Mouse (Mus musculus): Measurements from ENCODE around the gene Srrd.
"Not testable (repeated sequence)": the region's sequence is repeated elsewhere in the genome, so short reads cannot be mapped to it uniquely, and the experiment has no call there.

Gene Srrd

DNA sequence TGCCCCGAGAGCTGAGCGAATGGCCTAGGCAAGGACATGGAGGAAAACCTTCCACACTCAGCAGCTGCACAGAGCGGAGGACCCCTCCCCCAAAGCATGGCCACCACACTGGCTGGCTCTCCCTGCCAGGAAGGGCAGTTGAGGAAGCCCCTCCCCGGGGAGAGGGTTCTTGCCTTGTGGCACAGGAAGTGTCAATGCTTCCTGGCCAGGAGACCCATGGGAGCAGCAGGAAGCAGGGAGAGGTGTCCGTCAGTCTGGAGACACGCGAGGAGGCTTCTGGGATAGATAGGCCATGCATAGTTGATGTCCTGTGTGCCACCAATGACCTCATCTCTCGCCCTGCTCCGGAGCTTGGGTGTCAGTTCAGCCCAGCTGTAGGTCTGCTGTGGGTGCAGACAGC lies 13.5 kb upstream of the Srrd start:
- no peak for DNase-seq

DNA sequence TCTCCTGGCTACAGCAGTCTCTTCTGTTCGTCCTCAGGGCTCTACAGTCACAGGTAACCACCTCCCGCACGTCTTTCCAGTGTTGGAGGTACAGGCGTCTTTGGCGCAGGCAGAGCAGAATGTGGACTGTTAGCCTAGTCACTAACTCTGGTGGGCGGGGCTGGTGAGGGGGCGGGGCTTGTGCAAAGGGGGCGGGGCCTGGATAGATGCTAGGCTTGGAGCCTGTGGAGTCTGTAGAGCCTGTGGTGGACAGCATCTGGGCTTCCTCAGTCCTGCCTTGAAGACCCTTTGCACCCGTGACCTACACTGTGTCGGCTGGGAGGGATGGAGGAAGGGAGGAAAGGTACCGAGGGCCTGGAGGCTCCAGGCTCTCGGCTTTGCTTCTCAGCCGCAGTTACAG lies 13.1 kb upstream of the Srrd start, which contains the start of gene Gm6583:
Gm6583 (minus strand) TSS at position 124 of the 400 bp plus-strand sequence.
- DNase-seq = no peak

DNA sequence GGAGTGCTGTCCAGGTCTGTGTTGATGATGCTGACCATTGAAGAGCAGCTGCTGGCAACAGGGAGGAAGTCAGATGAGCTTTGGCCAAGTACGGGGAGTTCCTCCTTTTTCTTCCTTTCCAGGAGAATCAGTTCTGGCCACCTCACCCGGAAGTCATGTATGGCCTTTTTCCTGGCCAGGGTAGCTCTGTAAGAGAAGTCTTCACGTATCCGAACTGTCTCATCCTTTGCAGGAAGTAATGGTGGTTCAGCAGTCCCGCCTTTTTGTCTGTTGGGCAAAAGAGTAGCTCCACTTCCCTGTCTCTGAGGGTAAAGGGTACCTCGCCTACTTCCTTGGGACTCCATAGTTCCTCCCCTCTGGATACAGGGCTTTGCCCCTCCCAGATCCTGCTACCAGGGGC lies 12.7 kb upstream of the Srrd start:
- DNase-seq = no peak

DNA sequence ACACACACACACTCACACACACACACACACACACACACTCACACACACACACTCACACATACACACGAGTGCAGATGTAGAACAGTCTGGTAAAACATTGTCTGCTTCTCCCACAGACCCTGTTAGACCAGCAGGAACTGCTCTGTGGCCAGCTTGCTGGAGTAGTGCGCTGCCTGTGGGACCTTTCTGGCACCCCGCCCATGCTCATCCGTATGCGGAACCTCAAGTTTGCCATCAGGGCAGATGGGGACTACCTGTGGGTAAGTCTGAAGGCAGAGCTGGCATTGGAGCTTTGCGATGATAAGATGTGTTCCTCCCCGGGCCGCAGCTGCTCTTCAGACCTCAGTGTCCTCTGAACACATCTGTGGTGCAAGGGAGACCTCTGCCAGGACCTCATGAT lies 6.3 kb upstream of the Srrd start:
- no peak for DNase-seq

DNA sequence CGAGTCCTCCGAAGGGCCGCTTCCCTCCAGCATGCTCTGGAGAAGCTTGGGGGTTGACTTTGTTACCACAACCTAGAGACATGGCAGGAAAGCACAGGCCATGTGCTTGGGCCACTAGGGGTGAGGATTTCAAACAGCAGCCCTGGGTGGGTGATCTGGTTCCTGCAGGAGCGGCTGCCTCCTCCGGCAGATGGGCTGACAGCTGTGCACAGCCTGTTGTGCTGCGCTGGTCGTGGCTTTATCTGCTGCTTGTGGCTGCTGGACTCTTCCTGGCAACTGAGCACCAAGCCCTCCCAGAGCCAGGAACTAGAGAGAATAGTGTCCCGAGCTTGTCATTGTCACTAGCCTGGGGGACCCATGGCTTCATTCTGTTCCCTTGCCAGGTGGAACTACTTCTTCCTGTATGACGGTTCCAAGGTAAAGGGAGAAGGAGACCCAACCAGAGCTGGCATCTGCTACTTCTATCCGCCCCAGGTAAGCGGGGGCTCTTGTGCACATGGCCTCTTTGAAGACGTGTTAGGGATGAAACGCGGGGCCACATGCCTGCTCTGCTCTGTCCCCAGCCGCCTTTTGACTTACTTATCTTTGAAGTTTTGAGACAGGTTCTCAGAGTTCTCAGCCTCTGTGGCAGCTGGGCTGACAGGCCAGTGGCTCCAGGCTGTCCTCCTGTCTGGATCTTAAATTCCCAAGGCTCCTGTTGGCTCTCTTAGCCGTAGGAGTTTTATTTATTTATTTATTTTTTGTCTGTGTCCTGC lies 3.5 kb upstream of the Srrd start:
- no peak for DNase-seq

DNA sequence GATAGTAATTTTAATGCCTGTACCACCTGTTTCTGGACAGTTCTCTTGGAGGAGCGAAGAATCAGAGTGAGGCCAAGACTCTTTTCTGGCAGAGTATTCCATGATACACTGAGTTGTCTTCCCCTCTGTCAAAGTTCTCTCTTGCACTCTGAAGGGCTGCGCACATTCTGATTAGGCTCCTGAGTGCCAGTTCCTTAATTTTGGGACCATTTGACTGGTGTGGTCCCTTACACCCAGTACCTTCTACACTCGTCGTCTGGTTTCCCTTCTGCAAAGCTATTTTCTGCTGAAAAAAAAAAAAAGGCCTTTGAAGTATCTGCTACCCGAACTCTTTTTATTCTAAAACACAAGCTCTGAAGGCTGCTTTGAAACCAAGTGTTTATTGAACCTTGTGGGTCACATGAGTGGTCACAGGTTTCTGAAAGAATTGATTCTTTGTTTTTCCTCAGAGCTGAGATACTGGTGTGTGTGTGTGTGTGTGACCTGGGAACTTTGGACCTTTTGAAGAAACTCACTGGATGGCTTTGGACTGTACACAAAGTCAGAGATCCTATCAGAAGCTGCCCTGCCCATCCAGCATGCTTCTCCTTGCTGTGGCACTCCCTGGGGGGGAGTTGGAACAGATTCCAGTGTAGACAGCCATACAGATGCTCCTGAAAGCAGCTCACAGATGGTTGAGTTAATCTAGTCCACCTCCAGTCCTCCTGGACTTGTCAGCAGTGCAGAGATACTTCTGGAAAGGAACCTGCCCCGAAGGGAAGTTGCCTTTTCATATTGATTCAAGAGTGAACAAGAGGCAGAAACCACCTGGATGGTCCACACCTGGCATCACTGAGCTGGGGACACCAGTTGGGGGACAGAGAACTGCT lies 1.5 kb upstream of the Srrd start:
- no peak for DNase-seq

- no peak for DNase-seq
These were observed 360 bp upstream of the Srrd start for GRCm38 (mm10) chr5:112343205-112343595.

DNA sequence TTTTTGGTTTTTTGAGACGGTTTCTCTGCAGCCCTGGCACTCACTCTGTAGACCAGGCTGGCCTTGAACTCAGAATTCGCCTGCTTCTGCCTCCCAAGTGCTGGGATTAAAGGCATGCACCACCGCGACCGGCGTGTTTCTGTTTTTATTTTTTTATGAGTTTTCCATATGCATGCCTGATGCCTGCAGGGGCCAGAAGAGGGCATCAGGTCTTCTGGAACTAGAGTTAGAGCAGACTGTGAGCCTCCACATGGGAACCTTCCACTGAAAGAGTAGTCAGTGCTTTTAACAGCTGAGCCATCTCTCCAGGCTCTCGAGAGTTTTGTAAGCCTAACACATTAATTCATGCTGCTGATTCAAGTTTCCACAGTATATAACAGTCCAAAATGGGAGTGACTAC lies 3.6 kb downstream of the Srrd start:
- DNase-seq = no peak

DNA sequence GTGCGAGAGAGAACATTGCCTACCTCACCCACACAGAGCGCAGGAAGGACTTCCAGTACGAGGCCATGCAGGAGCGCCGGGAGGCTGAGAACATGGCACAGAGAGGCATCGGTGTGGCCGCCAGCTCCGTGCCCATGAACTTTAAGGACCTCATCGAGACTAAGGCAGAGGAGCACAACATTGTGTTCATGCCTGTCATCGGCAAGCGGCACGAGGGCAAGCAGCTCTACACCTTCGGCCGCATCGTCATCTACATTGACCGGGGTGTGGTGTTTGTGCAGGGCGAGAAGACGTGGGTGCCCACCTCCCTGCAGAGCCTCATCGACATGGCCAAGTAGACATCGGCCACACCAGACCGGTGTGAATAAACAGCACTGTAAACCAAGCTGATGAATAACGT lies 5.8 kb downstream of the Srrd start:
- no peak for DNase-seq

- DNase-seq = peak; percentile 49
These were observed 7.4 kb downstream of the Srrd start for GRCm38 (mm10) chr5:112335473-112335872.

GRCm38 (mm10) chr5:112329805-112330564 lies 12.9 kb downstream of the Srrd start:
- no peak for DNase-seq

GRCm38 (mm10) chr5:112327854-112328253 lies 15.0 kb downstream of the Srrd start:
- DNase-seq = no peak

- DNase-seq = no peak
These were observed 16.3 kb downstream of the Srrd start for GRCm38 (mm10) chr5:112326446-112327009.

- DNase-seq = peak; percentile 95
These were observed 17.0 kb downstream of the Srrd start, which contains the start of gene Tfip11 for GRCm38 (mm10) chr5:112325546-112326445. Gene Tfip11 (plus strand): TSS chr5:112326358.

GRCm38 (mm10) chr5:112324637-112325545 lies 17.9 kb downstream of the Srrd start:
- no peak for DNase-seq

DNA sequence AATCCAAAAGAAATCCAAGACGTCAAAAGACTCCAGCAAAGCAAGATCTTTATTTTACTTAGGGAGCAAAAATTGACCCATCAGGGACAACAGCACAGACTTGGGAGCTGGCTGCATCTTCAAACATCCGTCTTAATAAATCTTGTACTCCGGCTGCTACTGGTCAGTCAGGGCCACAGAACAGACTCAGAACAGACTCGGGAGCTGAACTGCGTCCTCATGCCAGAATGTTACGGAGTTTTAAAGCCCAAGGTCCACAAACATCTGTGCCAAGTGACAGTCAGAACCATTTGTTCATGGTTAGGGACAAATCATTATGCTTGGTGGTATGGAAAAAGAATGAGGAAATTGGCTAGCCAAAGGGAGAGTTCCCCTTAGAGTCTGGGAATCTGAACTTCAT lies 19.6 kb downstream of the Srrd start:
- DNase-seq = no peak

DNA sequence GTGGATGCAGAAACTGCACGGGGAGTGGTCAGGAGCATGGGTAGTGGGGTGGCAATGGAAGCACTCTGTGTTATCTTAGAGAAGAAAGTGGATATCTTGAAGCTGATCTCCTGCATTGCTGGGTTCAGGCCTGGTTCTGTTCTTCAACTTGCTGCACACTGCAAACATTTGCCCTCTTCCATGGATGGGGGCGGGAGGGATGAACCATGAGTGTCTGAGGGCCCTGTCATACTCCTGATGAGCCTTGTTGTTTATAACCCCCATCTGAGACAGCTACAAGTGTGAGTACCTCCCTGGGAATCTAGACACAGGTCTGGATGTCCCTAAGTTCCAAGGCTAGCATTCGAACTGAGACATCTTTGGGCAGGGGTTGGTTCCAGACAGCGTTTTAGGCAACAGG lies 21.5 kb downstream of the Srrd start:
- DNase-seq = no peak

- DNase-seq = peak; percentile 65
These were observed 21.9 kb downstream of the Srrd start for GRCm38 (mm10) chr5:112320936-112321335.

DNA sequence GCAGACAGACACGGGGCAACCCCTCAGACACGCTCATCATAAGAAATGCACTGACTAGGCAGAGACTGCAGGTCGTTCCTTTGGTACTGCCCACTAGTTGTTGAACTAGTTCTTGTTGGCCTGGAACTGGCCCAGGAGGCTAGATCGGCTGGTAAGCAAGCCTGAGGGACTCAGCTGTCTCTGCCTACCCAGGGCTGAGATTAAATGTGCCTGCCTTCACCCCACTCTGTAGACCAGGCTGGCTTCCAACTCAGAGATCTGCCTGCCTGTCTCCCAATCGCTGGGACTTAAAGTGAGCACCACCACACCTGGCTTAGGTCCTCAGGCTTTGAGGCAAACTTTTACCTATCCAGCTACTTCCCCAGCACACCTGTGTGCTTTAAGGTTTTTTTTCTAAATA lies 22.5 kb downstream of the Srrd start:
- DNase-seq = no peak

- DNase-seq = not testable (repeated sequence)
These were observed 23.5 kb downstream of the Srrd start for GRCm38 (mm10) chr5:112319343-112319742.

DNA sequence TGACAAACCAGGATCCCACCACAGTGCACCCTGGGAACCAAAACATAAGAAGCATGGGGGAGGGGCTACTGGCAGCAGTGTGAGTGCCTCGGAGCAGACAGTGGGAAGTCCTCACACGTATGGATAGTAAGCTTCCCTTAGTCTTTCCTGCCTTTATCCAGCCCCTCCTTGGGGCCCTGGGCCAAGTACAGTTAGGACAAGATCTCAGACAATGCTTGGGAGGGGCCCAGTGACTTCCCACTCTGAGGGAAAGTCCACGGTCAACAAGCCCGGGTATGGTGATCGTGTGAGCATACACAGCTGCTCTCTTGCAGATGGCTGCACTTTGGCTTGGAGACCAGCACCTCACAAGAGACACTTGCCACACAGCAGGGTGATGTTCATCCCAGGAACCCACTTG lies 25.5 kb downstream of the Srrd start:
- no peak for DNase-seq

Measured in cerebellum, adult 11-12 months (tissue).